11 mouse cellular contexts compared by ENCODE assay signal in genomic region chrX:18874051-18874450, GRCm38 (mm10).
DNase-seq lines count a peak whose midpoint lies in the region; TF ChIP-seq lines count a peak whose summit lies in the region.
"Had no signal": no experiment of that assay in that cellular context is flagged by ENCODE, and none has a peak within 500 bp of the region (broad histone marks: within the 10 kb centered on the region; RNA-seq: fewer than 3 reads in every experiment).

No protein-coding gene starts in this region.

- TF ChIP-seq CTCF in embryonic fibroblast, embryonic 13.5 days (IDR thresholded peaks at IDR 0.05; ENCODE audit: borderline replicate concordance, insufficient read depth, low read length) = no peak
- no peak for TF ChIP-seq CTCF in layer of hippocampus, adult 2 months (conservative IDR thresholded peaks at IDR 0.05)

- peaks cover 4% of the 10 kb centered on the region; the same call in 1 of the 2 replicates for H3K4me1 ChIP-seq in embryonic fibroblast, embryonic 13.5 days (ENCODE audit: control insufficient read depth, insufficient read depth, low read length)
- H3K4me1 ChIP-seq: embryonic facial prominence, embryonic 13.5 days; hindbrain, embryonic 12.5 days had no signal

- DNase-seq in gastrocnemius, adult 18-20 months (ENCODE audit: low spot score) = peak; percentile 10
- DNase-seq in gastrocnemius, postnatal 25 days = no peak
- DNase-seq in 3T3-L1 (ENCODE audit: low read depth, low spot score) = peak; percentile 97
- peak; percentile 21 for DNase-seq in kidney, postnatal 14 days
- no peak for DNase-seq in layer of hippocampus, adult 2 months (ENCODE audit: low spot score in 2 of 2)
- no peak for DNase-seq in cerebellum, postnatal 10 days
- DNase-seq in right cerebral cortex, postnatal 4 days = no peak
- DNase-seq: thymus, adult 18-20 months had no signal

- no peak overlapping the region for H3K4me3 ChIP-seq in embryonic fibroblast, embryonic 13.5 days (ENCODE audit: insufficient read depth, low read length)
- no peak overlapping the region for H3K4me3 ChIP-seq in layer of hippocampus, adult 2 months
- H3K4me3 ChIP-seq: embryonic facial prominence, embryonic 13.5 days; hindbrain, embryonic 12.5 days had no signal

- H3K27ac ChIP-seq in embryonic fibroblast, embryonic 13.5 days (ENCODE audit: insufficient read depth, low read length) = peak overlapping the region; percentile 76
- no peak overlapping the region for H3K27ac ChIP-seq in layer of hippocampus, adult 2 months
- H3K27ac ChIP-seq: embryonic facial prominence, embryonic 13.5 days; hindbrain, embryonic 12.5 days had no signal

- no peak for TF ChIP-seq POLR2A in embryonic fibroblast, embryonic 13.5 days (IDR thresholded peaks at IDR 0.05; ENCODE audit: low read depth, low read length)

Comparison
In these comparisons a context has a peak if more than half of its experiments do, and no peak if none do; other contexts are left out.
1. DNase-seq: peak in gastrocnemius, adult 18-20 months (single experiment), 3T3-L1 (single experiment) and kidney, postnatal 14 days (single experiment); none in gastrocnemius, postnatal 25 days (single experiment), layer of hippocampus, adult 2 months (0 of 2), cerebellum, postnatal 10 days (0 of 2) and right cerebral cortex, postnatal 4 days (single experiment).